Mouse (Mus musculus): Measurements from ENCODE around the gene Oaf.

- TF ChIP-seq CTCF (IDR thresholded peaks at IDR 0.05; ENCODE audit: borderline replicate concordance, extremely low read depth, insufficient read depth, insufficient read length) (no peak), POLR2A (IDR thresholded peaks at IDR 0.05; ENCODE audit: borderline replicate concordance, extremely low read depth, insufficient read depth, insufficient read length, poor library complexity, severe bottlenecking) (0 out of 2 replicates have a peak, but pooled peaks have one; percentile 4)
Measured at GRCm38 (mm10) chr9:43239712-43240593, at the start of gene Oaf.
